Mouse (Mus musculus) C2C12 (cell line): ENCODE measurements around the gene Slc35f6. TPM values are rescaled to one million over a fixed set of nuclear protein-coding genes. Genes with fewer than 3 reads are reported as not detected.

ENCODE experiments used
- H3K27me3 ChIP-seq: one replicate; pipeline ENCODE4 v1.6.1; 2011; ENCODE audit not compliant: control insufficient read depth, insufficient read depth, insufficient read length
- H3K36me3 ChIP-seq: one replicate; pipeline ENCODE4 v1.6.1; 2011; ENCODE audit not compliant: control insufficient read depth, insufficient read depth
- H3K4me3 ChIP-seq: one replicate; pipeline ENCODE4 v1.5.1; 2011; ENCODE audit warnings: mild to moderate bottlenecking, control low read depth; ENCODE audit not compliant: poor library complexity, insufficient read depth, severe bottlenecking
- H3K79me2 ChIP-seq: one replicate; pipeline ENCODE4 v1.6.1; 2011; ENCODE audit not compliant: control insufficient read depth, insufficient read depth
- H3K79me3 ChIP-seq: one replicate; pipeline ENCODE4 v1.6.1; 2011; ENCODE audit warnings: low read depth, control low read depth
- H3ac ChIP-seq: one replicate; pipeline ENCODE3; 2011; ENCODE audit warnings: low read depth; ENCODE audit not compliant: control insufficient read depth, insufficient read length
- CEBPB ChIP-seq: IDR thresholded peaks from one replicate; pipeline ENCODE4 v1.6.1; 2011; ENCODE audit warnings: low read depth, mild to moderate bottlenecking, control low read depth, moderate library complexity
- CTCF ChIP-seq: IDR thresholded peaks from one replicate; pipeline ENCODE4 v1.5.1; 2011; ENCODE audit not compliant: control insufficient read depth, insufficient read depth, insufficient read length
- FOSL1 ChIP-seq: IDR thresholded peaks from one replicate; pipeline ENCODE4 v1.8.0; 2011; ENCODE audit warnings: mild to moderate bottlenecking, low read length; ENCODE audit not compliant: poor library complexity, insufficient read depth, severe bottlenecking
- MAX ChIP-seq: IDR thresholded peaks from one replicate; pipeline ENCODE4 v1.6.1; 2011; ENCODE audit warnings: mild to moderate bottlenecking, control low read depth
- MYOD1 ChIP-seq: IDR thresholded peaks from one replicate; pipeline ENCODE4 v1.6.1; 2011; ENCODE audit warnings: low read depth; ENCODE audit not compliant: control insufficient read depth, insufficient read length
- MYOG ChIP-seq: IDR thresholded peaks from one replicate; pipeline ENCODE4 v1.6.1; 2011; ENCODE audit not compliant: control insufficient read depth, insufficient read length; ENCODE audit errors: extremely low read depth
- USF1 ChIP-seq: IDR thresholded peaks from one replicate; pipeline ENCODE4 v1.6.1; 2011; ENCODE audit warnings: low read depth, mild to moderate bottlenecking, control low read depth, moderate library complexity
- polyA plus RNA-seq: library from polyadenylated mRNA; unstranded; fragments of >200 nt; fragmentation: generic; extraction: Trizol; gene quantifications from one replicate; pipeline ENCODE4 v1.2.1, GENCODE M21; 2012; ENCODE audit warnings: missing spikeins

Gene Slc35f6
- polyA plus RNA-seq, 1 experiment: 24.9 TPM

DNA sequence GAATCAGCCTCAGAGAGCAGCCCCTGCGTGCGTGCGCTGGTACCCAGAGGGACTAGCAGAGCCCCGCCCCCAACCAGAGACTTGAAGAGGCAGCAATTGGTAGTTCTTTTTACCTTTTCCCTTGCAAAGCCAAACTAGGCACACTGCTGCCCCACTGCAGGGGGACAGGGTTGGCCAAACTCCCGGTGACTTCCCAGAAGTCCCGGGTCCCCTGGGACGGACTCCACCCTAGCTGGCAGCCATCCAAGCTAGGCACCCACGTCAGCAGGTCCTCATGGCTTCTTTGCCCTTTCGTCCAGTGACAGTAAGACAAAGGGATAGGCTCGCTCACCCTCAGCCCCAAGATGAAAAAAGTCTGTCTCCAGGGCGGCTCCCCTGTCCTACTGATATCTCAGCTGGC is 29.9 kb upstream of the Slc35f6 start:
- Histone ChIP-seq H3K27me3 (peaks cover 50% of the 10 kb centered on the region), H3K79me2 (no peaks in the 10 kb centered on the region), H3ac (no peak overlapping the region), H3K4me3 (no peak overlapping the region), H3K36me3 (no peaks in the 10 kb centered on the region), H3K79me3 (no peaks in the 10 kb centered on the region)
- TF ChIP-seq USF1 (no peak), FOSL1 (no peak), MYOD1 (no peak), MYOG (no peak), CEBPB (no peak), CTCF (no peak), MAX (no peak)

DNA sequence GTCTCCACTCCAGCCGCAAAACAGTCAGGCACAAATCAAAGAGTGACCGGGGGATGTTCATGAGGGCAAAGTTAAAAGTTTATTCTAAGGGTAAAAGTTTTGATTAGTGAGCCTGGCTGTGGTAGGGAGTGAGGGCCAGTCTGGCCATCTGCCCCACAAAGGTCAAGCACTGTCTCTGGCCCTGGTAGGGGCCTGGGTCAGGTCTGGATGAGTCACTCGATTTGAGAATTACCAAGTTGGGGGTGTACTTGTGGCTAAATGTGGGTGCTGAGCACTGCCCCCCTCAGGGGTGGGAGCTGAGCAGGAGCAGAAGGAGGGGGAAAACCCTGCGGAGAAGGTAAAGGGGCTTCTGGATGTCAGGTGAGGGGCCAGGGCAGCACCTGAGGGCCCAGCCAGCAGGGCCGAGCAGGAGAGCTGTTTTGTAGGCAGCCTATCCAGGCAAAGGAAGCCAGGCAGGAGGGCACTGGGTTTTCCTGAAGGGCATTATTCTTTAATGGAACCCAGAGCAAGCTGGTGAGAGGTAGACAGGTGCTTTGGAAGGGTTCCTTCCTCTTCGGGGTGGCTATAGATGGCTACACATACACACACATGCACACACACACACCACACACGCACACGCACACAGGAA is 29.2 kb upstream of the Slc35f6 start:
- Histone ChIP-seq H3K79me2 (no peaks in the 10 kb centered on the region), H3K36me3 (no peaks in the 10 kb centered on the region), H3K4me3 (no peak overlapping the region), H3K27me3 (peaks cover 50% of the 10 kb centered on the region), H3K79me3 (no peaks in the 10 kb centered on the region), H3ac (no peak overlapping the region)
- TF ChIP-seq MAX (no peak), MYOD1 (no peak)

DNA sequence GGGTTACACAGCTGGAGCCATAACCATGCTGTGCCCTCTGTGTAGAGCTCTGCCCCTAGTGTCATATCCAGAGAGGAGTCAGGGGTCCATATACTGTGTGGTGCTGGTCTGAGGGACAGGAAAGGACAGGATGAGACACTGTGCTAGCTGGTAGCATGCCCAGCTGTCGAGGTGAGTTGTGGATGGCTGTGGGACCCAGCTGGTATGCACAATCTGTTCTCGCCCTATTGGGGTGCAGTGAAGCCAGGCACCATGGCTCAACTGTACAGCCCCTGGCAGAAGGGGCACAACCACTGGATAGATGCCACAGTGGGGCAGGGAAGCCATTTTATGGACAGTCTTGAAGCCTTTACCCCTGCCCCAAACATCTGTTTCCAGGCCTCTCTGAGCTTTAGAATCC is 28.5 kb upstream of the Slc35f6 start:
- TF ChIP-seq USF1: no peak
- TF ChIP-seq CTCF: no peak
- no peak overlapping the region for H3ac ChIP-seq
- H3K36me3 ChIP-seq: no peaks in the 10 kb centered on the region
- no peaks in the 10 kb centered on the region for H3K79me2 ChIP-seq
- H3K27me3 ChIP-seq: peaks cover 47% of the 10 kb centered on the region
- no peak overlapping the region for H3K4me3 ChIP-seq
- no peaks in the 10 kb centered on the region for H3K79me3 ChIP-seq

DNA sequence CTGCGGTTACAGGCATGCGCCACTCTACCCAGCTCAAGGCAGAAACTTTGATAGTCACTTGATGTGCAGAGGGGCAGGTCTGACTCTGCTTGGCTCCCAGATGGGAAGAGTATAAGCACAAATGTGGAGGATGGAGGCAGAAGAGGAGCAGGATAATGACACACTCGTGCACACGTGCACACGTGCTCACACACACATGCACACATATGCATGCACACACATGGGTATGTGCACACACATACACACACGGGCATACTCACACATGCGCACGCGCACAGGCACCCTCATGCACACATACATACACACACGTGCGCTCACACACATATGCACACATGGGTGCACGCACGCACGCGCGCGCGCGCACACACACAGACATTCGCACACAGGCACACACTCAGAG is 27.2 kb upstream of the Slc35f6 start:
- no peaks in the 10 kb centered on the region for H3K36me3 ChIP-seq
- H3K79me3 ChIP-seq: no peaks in the 10 kb centered on the region
- no peak overlapping the region for H3ac ChIP-seq
- TF ChIP-seq MYOD1 (no peak), CTCF (no peak), MYOG (no peak), CEBPB (no peak), FOSL1 (no peak), MAX (no peak), USF1 (no peak)
- no peaks in the 10 kb centered on the region for H3K79me2 ChIP-seq
- peaks cover 45% of the 10 kb centered on the region for H3K27me3 ChIP-seq
- H3K4me3 ChIP-seq: no peak overlapping the region

DNA sequence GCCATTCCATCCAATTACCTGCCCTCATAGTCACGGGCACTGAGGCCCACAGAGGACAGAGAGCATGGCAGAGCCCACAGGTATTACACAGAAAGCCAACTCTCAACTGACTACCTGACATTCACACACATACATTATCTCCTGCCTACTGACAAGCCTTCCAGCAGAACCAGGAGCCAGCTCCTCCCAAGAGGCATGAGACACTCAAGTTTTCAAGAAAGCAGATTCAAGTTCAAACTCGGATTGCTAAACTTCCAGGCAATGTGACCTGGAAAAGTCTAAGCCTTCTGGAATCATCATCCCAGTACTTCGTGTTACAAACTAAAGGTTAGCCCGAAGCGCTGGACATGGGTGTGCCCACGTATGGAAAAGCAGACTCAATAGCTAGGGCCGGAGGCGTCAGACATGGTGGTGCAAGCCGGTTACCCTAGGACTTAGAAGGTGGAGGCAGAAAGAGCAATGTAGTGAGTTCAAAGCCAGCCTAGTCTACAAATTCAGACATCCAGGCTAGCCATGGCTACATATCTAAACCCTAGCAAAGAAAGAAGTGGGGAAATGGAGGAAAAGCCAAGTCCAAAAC is 26.4 kb upstream of the Slc35f6 start:
- H3K79me3 ChIP-seq: no peaks in the 10 kb centered on the region
- H3K27me3 ChIP-seq: peaks cover 42% of the 10 kb centered on the region
- no peaks in the 10 kb centered on the region for H3K36me3 ChIP-seq
- TF ChIP-seq CEBPB: no peak
- no peak for TF ChIP-seq MYOD1
- no peak for TF ChIP-seq MYOG
- TF ChIP-seq USF1: no peak
- TF ChIP-seq CTCF: no peak
- TF ChIP-seq FOSL1: no peak
- no peak for TF ChIP-seq MAX
- no peak overlapping the region for H3K4me3 ChIP-seq
- H3ac ChIP-seq: no peak overlapping the region
- no peaks in the 10 kb centered on the region for H3K79me2 ChIP-seq

DNA sequence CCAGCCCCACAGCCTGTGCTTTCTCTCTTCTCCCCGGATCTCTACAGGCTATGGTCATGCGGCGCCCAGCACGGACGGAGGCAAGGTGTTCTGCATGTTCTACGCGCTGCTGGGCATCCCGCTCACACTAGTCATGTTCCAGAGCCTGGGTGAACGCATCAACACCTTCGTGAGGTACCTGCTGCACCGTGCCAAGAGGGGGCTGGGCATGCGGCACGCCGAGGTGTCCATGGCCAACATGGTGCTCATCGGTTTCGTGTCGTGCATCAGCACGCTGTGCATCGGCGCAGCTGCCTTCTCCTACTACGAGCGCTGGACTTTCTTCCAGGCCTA is 25.9 kb upstream of the Slc35f6 start:
- no peak overlapping the region for H3K4me3 ChIP-seq

More for the DNA sequence above, 25.9 kb upstream of the Slc35f6 start:
- Histone ChIP-seq H3ac (no peak overlapping the region), H3K79me2 (no peaks in the 10 kb centered on the region), H3K27me3 (peaks cover 37% of the 10 kb centered on the region), H3K79me3 (no peaks in the 10 kb centered on the region), H3K36me3 (no peaks in the 10 kb centered on the region)
- TF ChIP-seq MYOD1 (no peak), MYOG (no peak), FOSL1 (no peak), CEBPB (no peak), MAX (no peak), CTCF (no peak), USF1 (no peak)
